In genomic region chr8:94861352-94861910, GRCm38 (mm10) we compare ENCODE assay signal across 9 mouse cellular contexts. TPM values are rescaled to one million over a fixed set of nuclear protein-coding genes. Genes with fewer than 3 reads are reported as not detected.
A peak's percentile ranks its signal among the peaks of the same experiment; 100 is the strongest.
DNase-seq lines count a peak whose midpoint lies in the region; ATAC-seq and TF ChIP-seq lines count a peak whose summit lies in the region.
"Had no signal": no experiment of that assay in that cellular context is flagged by ENCODE, and none has a peak within 500 bp of the region (broad histone marks: within the 10 kb centered on the region; RNA-seq: fewer than 3 reads in every experiment).

No protein-coding gene starts in this region.

- no peak overlapping the region for H3K9ac ChIP-seq in liver, embryonic 14.5 days (replicated peaks)
- H3K9ac ChIP-seq: liver, embryonic 15.5 days had no signal

- peak; percentile 55; the same call in 1 of the 2 replicates for ATAC-seq in G1E (ENCODE audit: extremely low read depth, insufficient number of reproducible peaks, low FRiP score, poor library complexity, severe bottlenecking)
- ATAC-seq in liver, embryonic 14.5 days (ENCODE audit: insufficient read depth) = no peak

- H3K4me3 ChIP-seq in G1E (ENCODE audit: low read depth, low read length) = no peak overlapping the region
- no peak overlapping the region for H3K4me3 ChIP-seq in liver, embryonic 14.5 days (ENCODE audit: insufficient read depth in 1 of 2, low read depth in 2 of 2, low read length in 2 of 2)
- H3K4me3 ChIP-seq in small intestine, adult 2 months (ENCODE audit: low read depth, low read length) = no peak overlapping the region
- H3K4me3 ChIP-seq: liver, embryonic 15.5 days had no signal

- no peaks in the 10 kb centered on the region for H3K9me3 ChIP-seq in G1E (replicated peaks)
- no peaks in the 10 kb centered on the region for H3K9me3 ChIP-seq in liver, embryonic 14.5 days (ENCODE audit: control insufficient read depth, low read length)
- H3K9me3 ChIP-seq: liver, embryonic 15.5 days had no signal

- H3K4me1 ChIP-seq in G1E (ENCODE audit: insufficient read depth, low read depth, low read length) = peaks cover 84% of the 10 kb centered on the region
- H3K4me1 ChIP-seq in liver, embryonic 14.5 days (replicated peaks; ENCODE audit: control insufficient read depth in 2 of 2, insufficient read depth in 2 of 2, low read length in 1 of 2) = peaks cover 12 to 21% of the 10 kb centered on the region in 2 experiments
- H3K4me1 ChIP-seq in small intestine, adult 2 months (ENCODE audit: control insufficient read depth, insufficient read depth, insufficient read length, low read length) = no peaks in the 10 kb centered on the region

- peak; percentile 84 for TF ChIP-seq CTCF in G1E (IDR thresholded peaks at IDR 0.05; ENCODE audit: low read depth, low read length)
- peak; percentile 92 for TF ChIP-seq CTCF in liver, embryonic 14.5 days (IDR thresholded peaks at IDR 0.05; ENCODE audit: low read depth)
- TF ChIP-seq CTCF in small intestine, adult 2 months (IDR thresholded peaks at IDR 0.05; ENCODE audit: extremely low read depth, insufficient read length, insufficient replicate concordance, low read depth, low read length) = peak; percentile 61; the same call in 1 of the 2 replicates

- H3K4me2 ChIP-seq in liver, embryonic 14.5 days (ENCODE audit: low read depth) = no peak overlapping the region
- H3K4me2 ChIP-seq: liver, embryonic 15.5 days had no signal

- peaks cover 75% of the 10 kb centered on the region for H3K36me3 ChIP-seq in G1E (replicated peaks)
- H3K36me3 ChIP-seq in liver, embryonic 14.5 days (replicated peaks; ENCODE audit: control insufficient read depth, insufficient read depth, low read depth) = peaks cover 46% of the 10 kb centered on the region
- peaks cover 44% of the 10 kb centered on the region for H3K36me3 ChIP-seq in small intestine, adult 2 months (ENCODE audit: control insufficient read depth, insufficient read depth, low read length)

- TF ChIP-seq EP300 in liver, embryonic 14.5 days (IDR thresholded peaks at IDR 0.05; ENCODE audit: low read depth) = no peak

- no peak for TF ChIP-seq POLR2A in small intestine, adult 2 months (IDR thresholded peaks at IDR 0.05; ENCODE audit: low read depth, low read length)

- 66% methylated on average over 8 of the region's 8 CpGs for WGBS in liver, embryonic 14.5 days (ENCODE audit: insufficient replicate concordance)
- 73% methylated on average over 8 of the region's 8 CpGs for WGBS in small intestine, adult 2 months

- no peaks in the 10 kb centered on the region; the same call in 1 of the 2 replicates for H3K27me3 ChIP-seq in G1E (ENCODE audit: insufficient read depth, low read length)
- H3K27me3 ChIP-seq in liver, embryonic 14.5 days (ENCODE audit: control insufficient read depth, insufficient read depth, low read length) = no peaks in the 10 kb centered on the region
- H3K27me3 ChIP-seq in small intestine, adult 2 months (ENCODE audit: control insufficient read depth, insufficient read depth, low read length) = no peaks in the 10 kb centered on the region
- H3K27me3 ChIP-seq: liver, embryonic 15.5 days had no signal

- DNase-seq in layer of hippocampus, postnatal 10 days (ENCODE audit: low spot score in 2 of 2) = peak; percentile 68 to 70
- no peak for DNase-seq in layer of hippocampus, adult 9-11 months
- DNase-seq in G1E (ENCODE audit: low spot score) = peak; percentile 67
- DNase-seq in c-Kit-positive CD71-positive TER-119-negative erythroid progenitor cells, embryonic 14.5 days (ENCODE audit: low read depth) = peak; percentile 66
- peak; percentile 84 for DNase-seq in heart, postnatal 4 days
- DNase-seq in liver, embryonic 14.5 days (ENCODE audit: low read depth in 3 of 3, low spot score in 3 of 3) = peak in 2 of 3 experiments; percentile 59 to 65
- no peak for DNase-seq in urinary bladder, postnatal 4 days (ENCODE audit: low spot score in 2 of 2)

- H3K27ac ChIP-seq in liver, embryonic 14.5 days = no peak overlapping the region
- H3K27ac ChIP-seq in small intestine, adult 2 months (ENCODE audit: insufficient read depth, low read depth, low read length) = no peak overlapping the region
- H3K27ac ChIP-seq: liver, embryonic 15.5 days had no signal

RNA-seq across cellular contexts. Expression of gene Polr2c, which starts 4.2 kb away (rescaled TPM):
- 10 to 100 TPM; 52.8 to 58.3 TPM for total RNA-seq in layer of hippocampus, postnatal 10 days (2021)
- total RNA-seq in G1E (2014; fragmentation: Nextera tagmentation) = 92.6 and 95.8 TPM in 2 replicates
- 65.5 and 66.1 TPM in 2 replicates for total RNA-seq in G1E (2017)
- 18.5 and 33.8 TPM in 2 replicates for polyA plus RNA-seq in G1E (2012)
- 10 to 100 TPM; 63.3 to 74.8 TPM for total RNA-seq in heart, postnatal 4 days (2021)
- 51.6 and 54.4 TPM in 2 replicates for polyA plus RNA-seq in liver, embryonic 14.5 days (2012; rRNA removed)
- polyA plus RNA-seq in liver, embryonic 14.5 days (2014; fragmentation: Nextera tagmentation; extraction: Ambion mirVana) = 73.5 and 82.2 TPM in 2 replicates
- polyA plus RNA-seq in small intestine, adult 2 months (2012; rRNA removed) = 32.3 and 57.1 TPM in 2 replicates

RNA-seq across cellular contexts. Expression of gene Dok4, which starts 14.7 kb away (rescaled TPM):
- 10 to 100 TPM; 75.5 to 81.2 TPM for total RNA-seq in layer of hippocampus, postnatal 10 days (2021)
- total RNA-seq in G1E (2014; fragmentation: Nextera tagmentation) (0.53 and 3.7 TPM in 2 replicates), G1E (2017) (0.93 and 1.2 TPM in 2 replicates)
- polyA plus RNA-seq in G1E (2012) = 0.51 and 0.72 TPM in 2 replicates
- 10 to 100 TPM; 34.2 to 39.5 TPM for total RNA-seq in heart, postnatal 4 days (2021)
- 10.3 and 11.1 TPM in 2 replicates for polyA plus RNA-seq in liver, embryonic 14.5 days (2012; rRNA removed)
- polyA plus RNA-seq in liver, embryonic 14.5 days (2014; fragmentation: Nextera tagmentation; extraction: Ambion mirVana) = 7.2 and 9.6 TPM in 2 replicates
- 58.8 and 156 TPM in 2 replicates for polyA plus RNA-seq in small intestine, adult 2 months (2012; rRNA removed)

RNA-seq across cellular contexts. Expression of gene Ciapin1, which starts 23.3 kb away (rescaled TPM):
- 10 to 100 TPM; 73.4 to 95.8 TPM for total RNA-seq in layer of hippocampus, postnatal 10 days (2021)
- total RNA-seq in G1E (2014; fragmentation: Nextera tagmentation) = 56.3 and 75.9 TPM in 2 replicates
- total RNA-seq in G1E (2017) = 54.0 and 61.0 TPM in 2 replicates
- 450 and 629 TPM in 2 replicates for polyA plus RNA-seq in G1E (2012)
- 10 to 100 TPM; 84.5 to 91.1 TPM for total RNA-seq in heart, postnatal 4 days (2021)
- polyA plus RNA-seq in liver, embryonic 14.5 days (2012; rRNA removed) = 20.4 and 23.7 TPM in 2 replicates
- 38.4 and 46.3 TPM in 2 replicates for polyA plus RNA-seq in liver, embryonic 14.5 days (2014; fragmentation: Nextera tagmentation; extraction: Ambion mirVana)
- polyA plus RNA-seq in small intestine, adult 2 months (2012; rRNA removed) = 16.7 and 32.0 TPM in 2 replicates

RNA-seq across cellular contexts. Expression of gene Coq9, which starts 23.3 kb away (rescaled TPM):
- total RNA-seq in layer of hippocampus, postnatal 10 days (2021) = 10 to 100 TPM; 66.3 to 76.9 TPM
- total RNA-seq in G1E (2014; fragmentation: Nextera tagmentation) (60.7 and 68.8 TPM in 2 replicates), G1E (2017) (38.2 and 49.3 TPM in 2 replicates)
- 109 and 133 TPM in 2 replicates for polyA plus RNA-seq in G1E (2012)
- 100 to 1,000 TPM; 237 to 239 TPM for total RNA-seq in heart, postnatal 4 days (2021)
- 38.5 and 39.8 TPM in 2 replicates for polyA plus RNA-seq in liver, embryonic 14.5 days (2012; rRNA removed)
- 44.3 and 48.9 TPM in 2 replicates for polyA plus RNA-seq in liver, embryonic 14.5 days (2014; fragmentation: Nextera tagmentation; extraction: Ambion mirVana)
- polyA plus RNA-seq in small intestine, adult 2 months (2012; rRNA removed) = 154 and 238 TPM in 2 replicates

RNA-seq across cellular contexts. Expression of gene Ccl17, which starts 51.2 kb away (rescaled TPM):
- total RNA-seq in layer of hippocampus, postnatal 10 days (2021) = 1 to 10 TPM; 6.4 to 7.5 TPM
- not detected in 2 replicates for total RNA-seq in G1E (2014; fragmentation: Nextera tagmentation)
- not detected in 2 replicates for total RNA-seq in G1E (2017)
- polyA plus RNA-seq in G1E (2012) = not detected in 2 replicates
- under 1 TPM in 1 of 2 experiments, not detected in 1; 0.60 TPM for total RNA-seq in heart, postnatal 4 days (2021)
- polyA plus RNA-seq in liver, embryonic 14.5 days (2012; rRNA removed) = 0.11 and 0.34 TPM in 2 replicates
- not detected in 2 replicates for polyA plus RNA-seq in liver, embryonic 14.5 days (2014; fragmentation: Nextera tagmentation; extraction: Ambion mirVana)
- polyA plus RNA-seq in small intestine, adult 2 months (2012; rRNA removed) = 0.62 and 0.94 TPM in 2 replicates
- polyA plus RNA-seq: liver, embryonic 15.5 days had no signal

Comparison
In these comparisons a context has a peak if more than half of its experiments do, and no peak if none do; other contexts are left out.
1. DNase-seq: peak in layer of hippocampus, postnatal 10 days (2 of 2), G1E (single experiment), c-Kit-positive CD71-positive TER-119-negative erythroid progenitor cells, embryonic 14.5 days (single experiment), heart, postnatal 4 days (single experiment) and liver, embryonic 14.5 days (2 of 3); none in layer of hippocampus, adult 9-11 months (single experiment) and urinary bladder, postnatal 4 days (0 of 2).
2. RNA of gene Dok4, which starts 14.7 kb away (total RNA-seq): 75.5 to 81.2 TPM in layer of hippocampus, postnatal 10 days and 34.2 to 39.5 TPM in heart, postnatal 4 days; 0.53 to 3.7 TPM in G1E; every median in the first group is over 4 times any median in the second.
3. Peak in every context shown above with its lines, with median percentiles within 50 percentile points of each other: CTCF ChIP-seq.